Mouse (Mus musculus) bone marrow macrophage, adult 2 months (primary cell): ENCODE measurements at regions not wholly inside any gene's neighbourhood (a gene's known extent, or its start where the extent isn't known, plus 50 kb on each side); places are given as distances from the start of the nearest gene placed in this dataset.

Source experiments
- CTCF ChIP-seq: IDR thresholded peaks from 2 replicates; pipeline ENCODE4 v1.5.1; 2012; ENCODE audit warnings: low read depth, mild to moderate bottlenecking, low read length, moderate library complexity
- POLR2A ChIP-seq: IDR thresholded peaks from 2 replicates; pipeline ENCODE4 v1.6.1; 2012; ENCODE audit warnings: mild to moderate bottlenecking, low read depth, low read length, borderline replicate concordance

DNA sequence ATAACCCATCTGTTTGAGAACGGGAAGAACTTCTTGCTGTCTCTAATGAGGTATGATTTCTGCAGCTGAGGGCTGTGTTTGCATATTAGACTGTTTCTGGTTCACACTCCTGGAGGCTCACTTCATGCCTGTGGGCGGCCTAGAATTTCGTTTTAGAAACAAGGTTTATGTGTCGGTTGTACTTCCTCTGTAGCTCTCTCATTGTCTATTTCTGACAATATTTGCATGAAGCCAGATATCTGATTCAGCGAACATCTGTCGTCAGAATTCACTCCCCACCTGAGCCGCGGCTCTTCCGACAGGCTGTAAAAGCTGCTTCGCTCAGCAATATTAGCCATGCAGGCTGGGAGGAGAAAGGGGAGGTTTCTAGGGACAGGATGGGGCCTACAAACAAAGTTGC, 233.4 kb downstream of the Adra2a start:
- TF ChIP-seq CTCF (no peak), POLR2A (no peak)
